Mouse (Mus musculus): ENCODE data around the gene Hoxd4. TPM values are rescaled to one million over a fixed set of nuclear protein-coding genes. Genes with fewer than 3 reads are reported as not detected.

The Hoxd4 gene
- total and polyA plus RNA-seq, 3 experiments = 2.6 to 10.8 (median 4.7) TPM

DNA sequence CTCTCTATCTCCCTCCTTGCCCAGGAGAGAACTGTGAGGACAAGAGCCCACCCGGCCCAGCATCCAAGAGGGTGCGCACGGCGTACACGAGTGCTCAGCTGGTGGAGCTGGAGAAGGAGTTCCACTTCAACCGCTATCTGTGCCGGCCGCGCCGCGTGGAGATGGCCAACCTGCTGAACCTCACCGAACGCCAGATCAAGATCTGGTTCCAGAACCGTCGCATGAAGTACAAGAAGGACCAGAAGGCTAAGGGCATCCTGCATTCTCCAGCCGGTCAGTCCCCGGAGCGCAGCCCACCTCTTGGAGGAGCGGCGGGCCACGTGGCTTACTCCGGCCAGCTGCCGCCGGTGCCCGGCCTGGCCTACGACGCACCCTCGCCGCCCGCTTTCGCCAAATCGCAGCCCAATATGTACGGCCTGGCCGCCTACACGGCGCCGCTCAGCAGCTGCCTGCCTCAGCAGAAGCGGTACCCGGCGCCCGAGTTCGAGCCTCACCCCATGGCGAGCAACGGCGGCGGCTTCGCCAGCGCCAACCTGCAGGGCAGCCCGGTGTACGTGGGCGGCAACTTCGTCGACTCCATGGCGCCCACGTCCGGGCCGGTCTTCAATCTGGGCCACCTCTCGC lies 34.7 kb downstream of the Hoxd4 start:
- peaks cover 13% of the 10 kb centered on the region; the same call in 1 of the 2 replicates for H3K9me3 ChIP-seq (replicated peaks)
- H3K4me1 ChIP-seq (ENCODE audit: insufficient read depth, low read depth, low read length) = peaks cover 6% of the 10 kb centered on the region; the same call in 1 of the 2 replicates
- no peak for DNase-seq (ENCODE audit: low spot score)
- H3K27me3 ChIP-seq (ENCODE audit: insufficient read depth, low read length) = peaks cover 37% of the 10 kb centered on the region
- no peak for ATAC-seq (ENCODE audit: extremely low read depth, insufficient number of reproducible peaks, low FRiP score, poor library complexity, severe bottlenecking)
- TF ChIP-seq TAL1 (conservative IDR thresholded peaks at IDR 0.05; ENCODE audit: low read depth, low read length) (no peak), GATA2 (IDR thresholded peaks at IDR 0.05; ENCODE audit: borderline replicate concordance, low read depth, low read length) (no peak), POLR2AphosphoS5 (IDR thresholded peaks at IDR 0.05; ENCODE audit: insufficient replicate concordance, low read depth, low read length) (no peak), CTCF (IDR thresholded peaks at IDR 0.05; ENCODE audit: low read depth, low read length) (no peak), GATA1 (IDR thresholded peaks at IDR 0.05; ENCODE audit: borderline replicate concordance, low read length) (no peak)
- no peaks in the 10 kb centered on the region for H3K36me3 ChIP-seq (replicated peaks)
- no peak overlapping the region for H3K4me3 ChIP-seq (ENCODE audit: low read depth, low read length)

DNA sequence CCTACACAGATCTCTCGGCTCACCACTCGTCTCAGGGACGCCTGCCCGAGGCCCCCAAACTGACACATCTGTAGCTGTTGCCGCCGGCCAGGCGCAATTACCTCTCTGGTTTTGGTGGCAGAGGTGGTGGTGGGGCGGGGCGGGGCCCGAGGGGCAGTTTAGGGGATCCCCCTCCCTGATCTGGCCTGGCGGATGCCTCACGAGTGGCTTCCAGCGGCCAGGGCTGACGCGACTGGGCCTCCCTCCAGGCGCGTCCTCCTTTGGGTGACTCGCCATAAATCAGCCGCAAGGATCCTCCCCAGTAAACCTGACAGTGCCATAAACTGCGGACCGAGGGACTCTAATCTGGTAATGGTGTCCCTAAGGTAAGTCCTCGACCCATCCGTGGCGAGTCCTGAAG lies 35.3 kb downstream of the Hoxd4 start:
- Histone ChIP-seq H3K36me3 (replicated peaks) (no peaks in the 10 kb centered on the region), H3K4me1 (ENCODE audit: insufficient read depth, low read depth, low read length) (peaks cover 6% of the 10 kb centered on the region; the same call in 1 of the 2 replicates), H3K4me3 (ENCODE audit: low read depth, low read length) (no peak overlapping the region), H3K27me3 (ENCODE audit: insufficient read depth, low read length) (peaks cover 35% of the 10 kb centered on the region), H3K9me3 (replicated peaks) (peaks cover 13% of the 10 kb centered on the region; the same call in 1 of the 2 replicates)
- no peak for DNase-seq (ENCODE audit: low spot score)
- TF ChIP-seq CTCF (IDR thresholded peaks at IDR 0.05; ENCODE audit: low read depth, low read length) (no peak), GATA2 (IDR thresholded peaks at IDR 0.05; ENCODE audit: borderline replicate concordance, low read depth, low read length) (no peak), TAL1 (conservative IDR thresholded peaks at IDR 0.05; ENCODE audit: low read depth, low read length) (no peak), GATA1 (IDR thresholded peaks at IDR 0.05; ENCODE audit: borderline replicate concordance, low read length) (no peak), POLR2AphosphoS5 (IDR thresholded peaks at IDR 0.05; ENCODE audit: insufficient replicate concordance, low read depth, low read length) (no peak)
- ATAC-seq (ENCODE audit: extremely low read depth, insufficient number of reproducible peaks, low FRiP score, poor library complexity, severe bottlenecking) = no peak

DNA sequence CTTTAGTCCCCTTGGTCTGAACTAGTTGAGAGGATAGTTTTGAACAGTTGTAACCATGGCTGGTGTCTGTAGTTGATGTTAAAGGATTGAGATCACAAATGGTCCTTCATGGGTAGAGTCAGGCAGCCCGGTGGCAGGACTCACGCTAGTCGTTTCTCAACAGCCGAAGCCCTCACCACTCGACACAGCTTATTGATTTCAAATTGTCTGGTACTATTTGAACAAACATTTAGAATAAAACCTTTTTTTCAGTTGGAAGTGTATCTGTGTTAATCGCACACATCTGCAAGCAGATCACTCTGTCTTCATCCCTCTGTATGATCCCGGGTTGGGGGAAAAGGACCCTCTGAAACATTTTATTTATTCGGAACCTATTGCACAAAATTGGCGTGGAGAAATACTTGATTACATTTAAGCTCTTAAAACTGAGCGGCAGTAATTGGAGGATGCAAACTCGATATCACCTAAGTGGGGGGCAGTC lies 36.0 kb downstream of the Hoxd4 start:
- Histone ChIP-seq H3K9me3 (replicated peaks) (peaks cover 13% of the 10 kb centered on the region; the same call in 1 of the 2 replicates), H3K27me3 (ENCODE audit: insufficient read depth, low read length) (peaks cover 35% of the 10 kb centered on the region), H3K36me3 (replicated peaks) (no peaks in the 10 kb centered on the region), H3K4me3 (ENCODE audit: low read depth, low read length) (no peak overlapping the region), H3K4me1 (ENCODE audit: insufficient read depth, low read depth, low read length) (peaks cover 6% of the 10 kb centered on the region; the same call in 1 of the 2 replicates)
- no peak for DNase-seq (ENCODE audit: low spot score)
- ATAC-seq (ENCODE audit: extremely low read depth, insufficient number of reproducible peaks, low FRiP score, poor library complexity, severe bottlenecking) = no peak
- TF ChIP-seq POLR2AphosphoS5 (IDR thresholded peaks at IDR 0.05; ENCODE audit: insufficient replicate concordance, low read depth, low read length) (no peak), GATA1 (IDR thresholded peaks at IDR 0.05; ENCODE audit: borderline replicate concordance, low read length) (no peak), CTCF (IDR thresholded peaks at IDR 0.05; ENCODE audit: low read depth, low read length) (no peak), GATA2 (IDR thresholded peaks at IDR 0.05; ENCODE audit: borderline replicate concordance, low read depth, low read length) (no peak), TAL1 (conservative IDR thresholded peaks at IDR 0.05; ENCODE audit: low read depth, low read length) (no peak)

DNA sequence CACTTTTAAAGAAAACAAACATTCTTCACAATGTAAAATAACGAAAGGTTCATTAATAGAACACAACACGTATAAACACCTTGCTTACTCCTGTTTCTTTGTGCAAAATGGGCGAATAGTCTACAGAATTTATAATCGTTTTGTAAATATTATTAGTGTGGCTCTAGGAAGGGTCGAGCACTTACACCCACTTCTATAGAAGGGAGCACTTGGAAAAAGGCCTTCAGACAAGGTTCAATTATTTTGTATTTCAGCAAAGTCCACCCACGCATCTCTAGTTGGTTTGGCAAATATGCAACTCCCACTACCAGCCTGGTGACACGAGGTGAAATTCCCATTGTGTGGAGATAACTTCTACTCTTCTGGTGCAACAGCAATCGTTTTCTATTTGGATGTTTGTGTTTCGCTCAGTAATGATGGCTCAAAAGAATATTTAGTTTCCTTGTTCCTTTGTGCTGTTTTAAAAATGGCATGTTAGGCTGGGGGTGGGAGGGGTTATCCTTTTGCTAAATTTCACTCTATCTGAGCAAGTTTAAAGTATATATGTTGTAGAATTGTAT lies 36.8 kb downstream of the Hoxd4 start:
- H3K4me1 ChIP-seq (ENCODE audit: insufficient read depth, low read depth, low read length) = peaks cover 6% of the 10 kb centered on the region; the same call in 1 of the 2 replicates
- ATAC-seq (ENCODE audit: extremely low read depth, insufficient number of reproducible peaks, low FRiP score, poor library complexity, severe bottlenecking) (no peak), DNase-seq (ENCODE audit: low spot score) (no peak)
- no peaks in the 10 kb centered on the region for H3K36me3 ChIP-seq (replicated peaks)
- H3K27me3 ChIP-seq (ENCODE audit: insufficient read depth, low read length) = peaks cover 42% of the 10 kb centered on the region
- no peak overlapping the region for H3K4me3 ChIP-seq (ENCODE audit: low read depth, low read length)
- H3K9me3 ChIP-seq (replicated peaks) = peaks cover 15% of the 10 kb centered on the region; the same call in 1 of the 2 replicates
- TF ChIP-seq TAL1 (conservative IDR thresholded peaks at IDR 0.05; ENCODE audit: low read depth, low read length) (no peak), GATA2 (IDR thresholded peaks at IDR 0.05; ENCODE audit: borderline replicate concordance, low read depth, low read length) (no peak), GATA1 (IDR thresholded peaks at IDR 0.05; ENCODE audit: borderline replicate concordance, low read length) (no peak), CTCF (IDR thresholded peaks at IDR 0.05; ENCODE audit: low read depth, low read length) (no peak), POLR2AphosphoS5 (IDR thresholded peaks at IDR 0.05; ENCODE audit: insufficient replicate concordance, low read depth, low read length) (no peak)

DNA sequence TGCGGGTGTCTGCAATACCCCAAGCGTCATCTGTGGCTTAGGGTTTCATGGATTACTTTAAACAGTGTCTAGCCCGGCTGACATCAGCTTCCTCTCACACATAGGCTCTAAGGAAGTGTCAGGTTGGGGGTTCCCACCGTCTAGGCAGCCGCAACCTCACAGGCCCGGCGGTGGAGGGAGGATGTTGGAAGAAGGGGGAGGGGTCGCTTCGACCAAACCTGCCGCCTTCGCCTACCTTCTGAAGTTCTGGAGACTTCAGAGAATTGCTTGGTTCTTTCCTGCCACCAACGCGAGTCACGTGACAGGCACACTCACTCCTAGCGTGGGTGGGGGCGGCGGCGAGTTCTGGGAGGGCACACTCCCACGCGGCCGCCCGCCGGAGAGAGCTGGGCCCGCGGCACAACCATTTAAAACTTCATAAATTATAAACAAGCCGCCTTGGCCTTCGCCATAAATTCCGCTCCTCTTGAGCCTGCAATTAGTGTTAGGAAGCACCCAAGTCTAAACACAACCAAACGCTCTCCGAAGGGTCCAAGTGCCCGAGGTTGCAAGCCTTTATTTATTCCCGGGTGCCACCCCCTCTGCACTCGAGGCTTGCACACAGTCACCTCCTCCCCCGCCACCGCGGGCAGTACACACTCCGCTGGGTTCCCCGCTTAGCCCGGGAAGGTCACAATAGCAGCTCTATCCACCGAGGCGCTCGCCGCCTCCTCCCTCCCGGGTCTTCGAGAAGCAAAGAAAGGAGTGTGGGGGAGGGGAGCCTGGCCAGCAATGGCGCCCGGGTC lies 37.8 kb downstream of the Hoxd4 start:
- H3K4me3 ChIP-seq (ENCODE audit: low read depth, low read length) = no peak overlapping the region
- TF ChIP-seq POLR2AphosphoS5 (IDR thresholded peaks at IDR 0.05; ENCODE audit: insufficient replicate concordance, low read depth, low read length) = no peak
- no peak for TF ChIP-seq GATA2 (IDR thresholded peaks at IDR 0.05; ENCODE audit: borderline replicate concordance, low read depth, low read length)
- TF ChIP-seq TAL1 (conservative IDR thresholded peaks at IDR 0.05; ENCODE audit: low read depth, low read length) = no peak
- no peak for TF ChIP-seq GATA1 (IDR thresholded peaks at IDR 0.05; ENCODE audit: borderline replicate concordance, low read length)
- TF ChIP-seq CTCF (IDR thresholded peaks at IDR 0.05; ENCODE audit: low read depth, low read length) = no peak
- ATAC-seq (ENCODE audit: extremely low read depth, insufficient number of reproducible peaks, low FRiP score, poor library complexity, severe bottlenecking) = no peak
- H3K36me3 ChIP-seq (replicated peaks) = no peaks in the 10 kb centered on the region
- H3K27me3 ChIP-seq (ENCODE audit: insufficient read depth, low read length) = peaks cover 35% of the 10 kb centered on the region
- peaks cover 15% of the 10 kb centered on the region; the same call in 1 of the 2 replicates for H3K9me3 ChIP-seq (replicated peaks)
- no peak for DNase-seq (ENCODE audit: low spot score)
- peaks cover 6% of the 10 kb centered on the region; the same call in 1 of the 2 replicates for H3K4me1 ChIP-seq (ENCODE audit: insufficient read depth, low read depth, low read length)
